Mouse (Mus musculus) hindbrain, embryonic 14.5 days (tissue): ENCODE measurements around the gene Tpcn1. TPM values are rescaled to one million over a fixed set of nuclear protein-coding genes. Genes with fewer than 3 reads are reported as not detected.
A peak's percentile ranks its signal among the peaks of the same experiment; 100 is the strongest.
"Not testable (repeated sequence)": the region's sequence is repeated elsewhere in the genome, so short reads cannot be mapped to it uniquely, and the experiment has no call there.

Experiments used
- ATAC-seq: fragments of 200-750 bp; cut with Nextera tagmentation; 2 replicates; pipeline ENCODE4 v1.8.0; 2017; ENCODE audit warnings: moderate number of reproducible peaks, mild to moderate bottlenecking, moderate TSS enrichment, moderate library complexity; ENCODE audit not compliant: low FRiP score
- DNase-seq: peaks from one replicate; pipeline ENCODE4 v3.0.0-alpha.2; 2015; ENCODE audit warnings: low spot score
- H3K27ac ChIP-seq: fragments of 300-500 bp; sonication (generic); 2 replicates; pipeline ENCODE4 v1.5.1; 2014; ENCODE audit warnings: mild to moderate bottlenecking, moderate library complexity
- H3K27me3 ChIP-seq: fragments of 300-500 bp; sonication (generic); 2 replicates; pipeline ENCODE4 v1.6.1; 2014; ENCODE audit warnings: mild to moderate bottlenecking, low read length, mixed read lengths; ENCODE audit not compliant: control insufficient read depth, insufficient read depth
- H3K36me3 ChIP-seq: fragments of 300-500 bp; sonication (generic); replicated peaks from 2 replicates; pipeline ENCODE4 v1.6.1; 2014; ENCODE audit not compliant: control insufficient read depth, insufficient read depth
- H3K4me1 ChIP-seq: fragments of 300-500 bp; sonication (generic); replicated peaks from 2 replicates; pipeline ENCODE4 v1.6.1; 2014; ENCODE audit warnings: antibody characterized with exemption, low read length, mixed read lengths; ENCODE audit not compliant: control insufficient read depth, insufficient read depth
- H3K4me2 ChIP-seq: fragments of 300-500 bp; sonication (generic); replicated peaks from 2 replicates; pipeline ENCODE4 v1.6.1; 2014; ENCODE audit warnings: mild to moderate bottlenecking, moderate library complexity
- H3K4me3 ChIP-seq: fragments of 300-500 bp; sonication (generic); replicated peaks from 2 replicates; pipeline ENCODE4 v1.5.1; 2014; ENCODE audit warnings: mild to moderate bottlenecking, low read length
- H3K9ac ChIP-seq: fragments of 300-500 bp; sonication (generic); 2 replicates; pipeline ENCODE4 v1.6.1; 2014
- H3K9me3 ChIP-seq: fragments of 300-500 bp; sonication (generic); 2 replicates; pipeline ENCODE4 v1.6.1; 2016; ENCODE audit warnings: low read length; ENCODE audit not compliant: control insufficient read depth
- WGBS: fragments of 180-500 bp; shearing (Covaris S2); extraction: QIAGEN DNeasy Blood & Tissue Kit; methylation state at CpG from one replicate; pipeline ENCODE4 v1.1.7; 2014; 5-methylcytosine and 5-hydroxymethylcytosine counted together
- polyA plus RNA-seq: library from polyadenylated mRNA; unstranded; fragments of >200 nt; fragmentation: Nextera tagmentation; extraction: Ambion mirVana; gene quantifications from 2 replicates; pipeline ENCODE4 v1.2.1, GENCODE M21; 2014

The Tpcn1 gene
- polyA plus RNA-seq, 1 experiment from 2014 or later: 15.7 TPM

DNA sequence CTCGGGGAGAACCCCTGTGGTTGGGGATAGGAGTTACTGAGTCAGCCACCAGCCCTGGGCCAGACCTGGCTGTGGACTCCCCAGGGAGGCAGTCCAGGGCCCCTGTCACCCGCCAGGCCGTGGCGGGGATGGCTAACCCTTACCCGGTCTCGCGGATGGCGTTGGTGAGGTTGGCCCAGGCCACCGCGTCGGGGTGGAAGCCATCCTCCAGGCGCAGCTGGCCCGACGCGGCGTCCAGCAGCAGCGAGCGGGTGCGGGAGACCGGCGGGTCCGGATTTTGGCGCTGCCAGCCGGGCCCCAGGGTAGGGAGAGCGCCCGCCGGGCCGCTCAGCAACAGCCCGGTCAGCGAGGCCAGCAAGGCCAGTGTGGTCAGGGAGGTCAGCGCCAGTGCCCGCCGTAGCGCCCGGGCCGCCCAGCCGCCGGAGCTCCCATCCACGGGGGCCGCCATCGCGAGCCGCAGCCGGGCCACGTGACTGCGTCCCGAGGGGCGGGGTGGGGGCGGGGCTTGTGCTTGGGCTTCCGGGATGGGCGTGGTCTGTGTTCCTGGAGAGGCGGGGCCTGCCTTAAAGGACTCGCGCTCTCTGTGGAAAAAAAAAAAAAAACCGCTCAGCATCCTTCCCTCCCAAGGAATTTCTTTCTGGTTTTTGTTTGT, 85.2 kb downstream of the Tpcn1 start, which contains the start of gene Plbd2:
Plbd2 (minus strand) TSS at position 482 of the 652 bp plus-strand sequence.
- under 1% methylated on average over 46 of the region's 55 CpGs for WGBS
- peak within 1 kb of the TSS; percentile 91 for H3K9ac ChIP-seq
- peak within 1 kb of the TSS; percentile 26; the same call in 1 of the 2 replicates for H3K27ac ChIP-seq

DNA sequence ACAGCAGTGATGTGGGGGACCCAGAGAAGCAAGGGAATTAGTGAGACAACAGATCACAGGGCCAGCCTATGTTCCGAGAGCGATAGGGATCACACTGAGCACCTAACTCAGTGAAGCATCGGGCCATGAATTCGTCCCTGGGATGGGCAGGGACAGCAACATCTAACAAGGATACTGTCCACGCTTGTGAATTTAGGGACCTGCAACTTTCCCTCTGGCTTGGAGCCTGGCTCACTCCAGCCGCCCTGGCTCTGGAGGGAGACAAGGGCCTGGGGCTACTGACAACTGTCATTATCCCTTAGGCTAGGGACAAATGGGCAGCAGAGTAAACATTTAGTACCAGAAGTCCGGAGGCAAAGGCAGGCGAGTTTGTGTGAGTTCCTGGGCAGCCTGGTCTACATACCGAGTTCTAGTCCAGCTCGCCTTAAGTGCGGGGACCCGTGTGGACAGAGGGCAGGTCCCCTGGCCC, 85.8 kb downstream of the Tpcn1 start:
- no peaks in the 10 kb centered on the region for H3K9me3 ChIP-seq
- no peaks in the 10 kb centered on the region for H3K27me3 ChIP-seq
- H3K4me3 ChIP-seq: peak overlapping the region; percentile 96
- no peak for DNase-seq
- peak overlapping the region; percentile 96 for H3K4me2 ChIP-seq
- peak overlapping the region; percentile 91 for H3K9ac ChIP-seq
- peak overlapping the region; percentile 26; the same call in 1 of the 2 replicates for H3K27ac ChIP-seq
- peaks cover 20% of the 10 kb centered on the region for H3K4me1 ChIP-seq
- no peak for ATAC-seq
- 9% methylated on average over 12 of the region's 12 CpGs for WGBS
- peaks cover 10% of the 10 kb centered on the region; the same call in 1 of the 2 replicates for H3K36me3 ChIP-seq

More for the DNA sequence above, 85.2 kb downstream of the Tpcn1 start, which contains the start of gene Plbd2:
- Histone ChIP-seq H3K9me3 (no peaks in the 10 kb centered on the region), H3K27me3 (no peaks in the 10 kb centered on the region), H3K4me1 (peaks cover 20% of the 10 kb centered on the region), H3K4me2 (peak within 1 kb of the TSS; percentile 96), H3K36me3 (peaks cover 7% of the 10 kb centered on the region; the same call in 1 of the 2 replicates), H3K4me3 (peak within 1 kb of the TSS; percentile 96)
- peak; percentile 83 for ATAC-seq
- peak; percentile 96 for DNase-seq

GRCm38 (mm10) chr5:120502147-120502621, 86.3 kb downstream of the Tpcn1 start:
- Histone ChIP-seq H3K4me1 (peaks cover 20% of the 10 kb centered on the region), H3K9me3 (no peaks in the 10 kb centered on the region), H3K36me3 (peaks cover 10% of the 10 kb centered on the region; the same call in 1 of the 2 replicates), H3K4me3 (peak overlapping the region; percentile 96), H3K9ac (peak overlapping the region; percentile 91; the same call in 1 of the 2 replicates), H3K27me3 (no peaks in the 10 kb centered on the region), H3K4me2 (peak overlapping the region; percentile 96), H3K27ac (no peak overlapping the region)
- ATAC-seq (no peak), DNase-seq (no peak)
- 72% methylated on average over 9 of the region's 9 CpGs for WGBS

- Histone ChIP-seq H3K36me3 (peaks cover 10% of the 10 kb centered on the region; the same call in 1 of the 2 replicates), H3K4me1 (peaks cover 15% of the 10 kb centered on the region)
- not testable (repeated sequence) for H3K27me3 ChIP-seq, H3K9ac ChIP-seq, H3K27ac ChIP-seq, H3K4me3 ChIP-seq, H3K4me2 ChIP-seq, ATAC-seq, DNase-seq, H3K9me3 ChIP-seq
- 89% methylated on average over 9 of the region's 9 CpGs for WGBS
These were observed 87.9 kb downstream of the Tpcn1 start for GRCm38 (mm10) chr5:120500609-120501008.

GRCm38 (mm10) chr5:120499202-120499601, 89.3 kb downstream of the Tpcn1 start:
- peaks cover 10% of the 10 kb centered on the region; the same call in 1 of the 2 replicates for H3K36me3 ChIP-seq
- no peaks in the 10 kb centered on the region for H3K9me3 ChIP-seq
- no peak overlapping the region for H3K9ac ChIP-seq
- DNase-seq (no peak), ATAC-seq (no peak)
- peaks cover 15% of the 10 kb centered on the region for H3K4me1 ChIP-seq
- H3K4me3 ChIP-seq: no peak overlapping the region
- WGBS: 88% methylated on average over 4 of the region's 4 CpGs
- H3K4me2 ChIP-seq: no peak overlapping the region
- no peaks in the 10 kb centered on the region for H3K27me3 ChIP-seq
- no peak overlapping the region for H3K27ac ChIP-seq

GRCm38 (mm10) chr5:120497071-120497470, 91.4 kb downstream of the Tpcn1 start:
- Histone ChIP-seq H3K27me3 (no peaks in the 10 kb centered on the region), H3K4me1 (0 out of 2 replicates have a peak, but pooled peaks cover 5% of the 10 kb centered on the region), H3K4me2 (no peak overlapping the region), H3K9me3 (no peaks in the 10 kb centered on the region), H3K4me3 (no peak overlapping the region), H3K9ac (no peak overlapping the region), H3K36me3 (peaks cover 19% of the 10 kb centered on the region), H3K27ac (no peak overlapping the region)
- DNase-seq: no peak
- ATAC-seq: no peak
- 87% methylated on average over 3 of the region's 3 CpGs for WGBS

DNA sequence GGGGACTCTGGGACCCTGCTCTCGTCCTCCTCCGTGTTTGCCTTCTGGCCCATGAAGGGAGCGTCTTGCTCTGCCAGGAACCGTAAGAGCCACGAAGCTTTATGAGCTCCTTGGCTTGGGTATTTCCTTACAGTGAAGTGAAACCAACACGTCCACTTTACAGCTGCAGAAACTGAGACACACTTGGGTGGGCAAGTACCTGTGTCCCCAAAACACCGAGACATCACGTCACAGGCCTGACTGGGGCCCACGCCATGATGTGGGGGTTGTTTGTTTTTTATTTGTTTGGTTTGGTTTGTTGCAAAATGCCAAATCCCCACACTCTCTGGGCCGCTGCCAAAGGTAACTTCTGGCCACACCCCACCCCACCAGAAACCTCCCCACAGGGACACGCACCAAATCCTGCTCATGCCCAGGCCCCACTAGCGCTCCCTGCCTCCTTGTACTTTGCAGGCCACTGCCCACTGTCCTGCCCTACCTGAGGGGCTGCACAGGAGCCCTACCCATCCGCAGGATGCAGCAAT, 92.7 kb downstream of the Tpcn1 start:
- H3K9ac ChIP-seq: no peak overlapping the region
- ATAC-seq: no peak
- 90% methylated on average over 13 of the region's 13 CpGs for WGBS
- H3K4me1 ChIP-seq: no peaks in the 10 kb centered on the region
- H3K4me2 ChIP-seq: no peak overlapping the region
- no peak overlapping the region for H3K27ac ChIP-seq
- H3K9me3 ChIP-seq: no peaks in the 10 kb centered on the region
- H3K27me3 ChIP-seq: no peaks in the 10 kb centered on the region
- no peak for DNase-seq
- peaks cover 20% of the 10 kb centered on the region for H3K36me3 ChIP-seq
- H3K4me3 ChIP-seq: no peak overlapping the region

GRCm38 (mm10) chr5:120495064-120495702, 93.3 kb downstream of the Tpcn1 start:
- 83% methylated on average over 10 of the region's 10 CpGs for WGBS
- Histone ChIP-seq H3K27ac (no peak overlapping the region), H3K36me3 (peaks cover 20% of the 10 kb centered on the region), H3K9ac (no peak overlapping the region), H3K4me2 (no peak overlapping the region), H3K4me3 (no peak overlapping the region), H3K9me3 (no peaks in the 10 kb centered on the region), H3K4me1 (no peaks in the 10 kb centered on the region), H3K27me3 (no peaks in the 10 kb centered on the region)
- no peak for DNase-seq
- no peak for ATAC-seq

- Histone ChIP-seq H3K4me3 (no peak overlapping the region), H3K36me3 (peaks cover 20% of the 10 kb centered on the region), H3K4me2 (no peak overlapping the region), H3K9me3 (no peaks in the 10 kb centered on the region), H3K4me1 (no peaks in the 10 kb centered on the region), H3K27me3 (no peaks in the 10 kb centered on the region), H3K27ac (peak overlapping the region; percentile 26; the same call in 1 of the 2 replicates), H3K9ac (no peak overlapping the region)
- ATAC-seq (no peak), DNase-seq (no peak)
- 64% methylated on average over 9 of the region's 9 CpGs for WGBS
These were observed 94.5 kb downstream of the Tpcn1 start for GRCm38 (mm10) chr5:120493873-120494395.
